Mouse (Mus musculus): ENCODE measurements around the gene Pcdh9.
A peak's percentile ranks its signal among the peaks of the same experiment; 100 is the strongest.

The Pcdh9 gene

DNA sequence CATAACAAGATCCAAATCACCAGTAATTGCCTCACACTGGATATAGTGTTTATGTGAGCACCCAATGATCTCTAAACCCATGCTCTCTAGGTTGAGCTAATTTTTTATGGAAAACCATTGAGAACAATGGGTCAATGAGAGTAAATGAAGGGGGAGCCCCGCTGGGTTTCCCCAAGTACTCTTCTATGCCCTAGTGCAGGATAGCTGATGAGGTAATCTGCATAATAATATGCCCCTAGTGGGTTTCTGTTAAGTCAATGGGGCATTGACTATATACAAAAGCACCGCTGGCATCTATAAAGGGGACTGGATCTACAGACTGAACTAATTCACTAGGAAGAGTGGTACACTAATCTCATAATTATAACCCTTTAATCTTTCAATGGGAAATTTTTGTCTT lies 807.3 kb downstream of the Pcdh9 start:
- TF ChIP-seq GATA4 (IDR thresholded peaks at IDR 0.05; ENCODE audit: insufficient replicate concordance, low read length): no peak

DNA sequence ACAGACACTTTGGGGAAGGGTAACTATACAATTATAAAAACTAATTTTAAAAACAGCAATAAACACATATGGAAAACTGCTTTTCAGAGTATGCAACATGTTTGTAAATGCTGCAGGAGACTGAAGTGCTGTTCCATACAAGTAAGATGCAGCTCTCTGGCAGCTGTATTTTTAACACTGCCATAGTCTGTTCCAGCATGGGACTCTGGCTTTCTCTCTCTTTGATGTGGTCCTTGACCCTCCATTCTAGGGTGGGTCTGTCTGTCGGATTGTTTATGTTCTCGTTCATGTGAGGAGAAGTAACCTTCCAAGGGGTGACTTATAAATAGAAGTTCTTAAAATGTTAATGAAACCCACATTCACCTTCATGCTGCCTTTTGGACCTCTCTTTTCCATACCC lies 809.6 kb downstream of the Pcdh9 start:
- TF ChIP-seq GATA4 (IDR thresholded peaks at IDR 0.05; ENCODE audit: insufficient replicate concordance, low read length): no peak

- TF ChIP-seq GATA4 (IDR thresholded peaks at IDR 0.05; ENCODE audit: insufficient replicate concordance, low read length): peak; percentile 72
Measured at GRCm38 (mm10) chr14:93075761-93076160, 814.7 kb downstream of the Pcdh9 start.

DNA sequence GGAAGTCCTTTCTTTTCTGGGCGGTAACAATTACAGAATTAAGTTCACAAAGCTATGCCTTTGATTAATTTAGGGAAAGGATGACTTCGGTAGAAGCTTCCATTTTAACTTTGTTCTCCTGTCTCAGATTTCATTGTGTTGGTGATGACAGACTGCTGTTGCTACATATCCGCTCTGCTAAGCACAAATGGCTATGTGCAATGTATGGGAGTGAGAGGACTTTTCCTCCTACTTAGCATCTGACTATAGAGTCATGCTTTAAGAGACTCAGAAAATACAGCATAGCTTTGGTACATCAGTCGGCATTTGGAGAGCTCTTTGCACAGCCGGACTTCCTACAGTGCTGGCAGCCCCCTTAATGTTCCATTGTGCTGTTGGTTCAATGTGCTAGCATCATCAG lies 818.1 kb downstream of the Pcdh9 start:
- no peak for TF ChIP-seq GATA4 (IDR thresholded peaks at IDR 0.05; ENCODE audit: insufficient replicate concordance, low read length)

DNA sequence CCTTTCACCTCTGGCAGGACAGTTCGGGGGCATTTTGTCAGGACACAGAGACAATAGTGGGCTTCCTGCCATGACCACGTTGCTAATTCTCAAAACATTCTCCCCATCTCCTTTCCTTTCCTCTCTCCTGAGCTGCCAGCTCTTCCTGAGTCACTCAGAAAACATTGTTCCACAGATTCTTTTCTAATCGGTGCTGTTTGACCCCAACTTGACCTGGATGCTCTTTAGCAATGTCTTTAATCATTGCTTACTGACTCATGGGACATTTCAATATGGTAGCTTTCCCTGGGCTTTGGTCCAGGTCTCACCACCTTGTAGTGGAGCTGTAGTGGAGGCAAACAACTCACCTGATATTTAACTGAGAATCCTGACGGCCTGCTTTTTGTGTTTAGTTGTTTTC lies 820.3 kb downstream of the Pcdh9 start:
- no peak for TF ChIP-seq GATA4 (IDR thresholded peaks at IDR 0.05; ENCODE audit: insufficient replicate concordance, low read length)

- no peak for TF ChIP-seq GATA4 (IDR thresholded peaks at IDR 0.05; ENCODE audit: insufficient replicate concordance, low read length)
Measured at GRCm38 (mm10) chr14:93067411-93068336, 822.8 kb downstream of the Pcdh9 start.

GRCm38 (mm10) chr14:93066732-93067410 lies 823.6 kb downstream of the Pcdh9 start:
- TF ChIP-seq GATA4 (IDR thresholded peaks at IDR 0.05; ENCODE audit: insufficient replicate concordance, low read length): no peak

DNA sequence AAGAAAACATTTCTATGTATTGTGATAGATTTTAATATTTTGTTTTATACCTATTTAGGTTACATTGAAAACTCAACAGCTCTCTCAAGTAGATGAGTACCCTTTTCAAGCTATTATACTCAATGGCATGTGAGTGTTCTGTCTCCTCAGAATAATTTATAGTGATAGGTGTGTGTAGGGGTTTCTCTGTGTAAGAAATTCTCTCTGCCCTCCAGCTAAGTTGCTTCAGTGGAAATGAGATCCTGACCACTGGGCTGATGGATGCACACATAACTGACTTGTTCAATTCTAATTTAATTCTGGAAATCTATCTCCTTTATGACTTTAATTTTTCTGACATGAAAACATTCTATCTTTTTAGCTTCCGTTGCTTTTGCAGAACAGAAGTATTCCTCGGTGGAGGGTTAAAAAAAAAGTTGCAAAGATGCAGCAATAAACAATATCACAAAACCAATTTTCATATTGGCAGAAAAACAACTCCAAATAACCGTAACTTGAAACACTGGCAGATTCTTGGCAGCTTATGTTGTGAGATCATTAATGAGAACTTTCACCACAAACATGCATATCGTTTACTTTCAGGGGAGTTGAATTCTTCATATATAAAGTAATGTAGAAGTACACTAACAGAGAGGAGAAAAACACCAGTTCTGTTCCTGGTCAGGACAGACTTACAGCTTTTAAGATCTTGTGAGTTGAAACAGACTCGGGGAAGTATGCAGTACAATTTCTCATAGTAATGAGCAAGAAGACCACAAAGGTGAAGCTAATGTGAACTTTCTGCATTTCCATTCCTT lies 828.5 kb downstream of the Pcdh9 start:
- TF ChIP-seq GATA4 (IDR thresholded peaks at IDR 0.05; ENCODE audit: insufficient replicate concordance, low read length): no peak

DNA sequence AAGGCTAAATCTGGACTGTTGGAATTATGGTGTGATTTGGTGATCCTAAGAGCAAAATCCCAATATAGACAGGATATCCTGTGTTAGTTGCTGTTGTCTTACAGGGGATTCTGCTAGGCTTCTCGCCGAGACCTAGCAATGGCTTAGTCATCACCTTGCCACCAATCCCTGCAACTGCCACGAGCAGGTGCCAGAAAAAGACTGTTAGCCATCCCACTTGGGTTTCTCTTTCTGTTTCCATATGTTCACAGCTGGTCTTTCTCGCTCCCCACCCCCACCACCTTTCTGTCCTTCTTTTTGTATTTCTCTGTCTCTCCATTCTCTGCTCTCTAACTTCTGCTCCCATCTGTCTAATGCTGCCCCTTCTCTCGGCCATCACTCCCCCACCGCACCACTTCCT lies 831.7 kb downstream of the Pcdh9 start:
- TF ChIP-seq GATA4 (IDR thresholded peaks at IDR 0.05; ENCODE audit: insufficient replicate concordance, low read length): no peak

GRCm38 (mm10) chr14:93055997-93056396 lies 834.5 kb downstream of the Pcdh9 start:
- TF ChIP-seq GATA4 (IDR thresholded peaks at IDR 0.05; ENCODE audit: insufficient replicate concordance, low read length): no peak

GRCm38 (mm10) chr14:93040591-93040990 lies 849.9 kb downstream of the Pcdh9 start:
- TF ChIP-seq GATA4 (IDR thresholded peaks at IDR 0.05; ENCODE audit: insufficient replicate concordance, low read length): no peak

- no peak for TF ChIP-seq GATA4 (IDR thresholded peaks at IDR 0.05; ENCODE audit: insufficient replicate concordance, low read length)
Measured at GRCm38 (mm10) chr14:93039326-93040221, 850.9 kb downstream of the Pcdh9 start.

DNA sequence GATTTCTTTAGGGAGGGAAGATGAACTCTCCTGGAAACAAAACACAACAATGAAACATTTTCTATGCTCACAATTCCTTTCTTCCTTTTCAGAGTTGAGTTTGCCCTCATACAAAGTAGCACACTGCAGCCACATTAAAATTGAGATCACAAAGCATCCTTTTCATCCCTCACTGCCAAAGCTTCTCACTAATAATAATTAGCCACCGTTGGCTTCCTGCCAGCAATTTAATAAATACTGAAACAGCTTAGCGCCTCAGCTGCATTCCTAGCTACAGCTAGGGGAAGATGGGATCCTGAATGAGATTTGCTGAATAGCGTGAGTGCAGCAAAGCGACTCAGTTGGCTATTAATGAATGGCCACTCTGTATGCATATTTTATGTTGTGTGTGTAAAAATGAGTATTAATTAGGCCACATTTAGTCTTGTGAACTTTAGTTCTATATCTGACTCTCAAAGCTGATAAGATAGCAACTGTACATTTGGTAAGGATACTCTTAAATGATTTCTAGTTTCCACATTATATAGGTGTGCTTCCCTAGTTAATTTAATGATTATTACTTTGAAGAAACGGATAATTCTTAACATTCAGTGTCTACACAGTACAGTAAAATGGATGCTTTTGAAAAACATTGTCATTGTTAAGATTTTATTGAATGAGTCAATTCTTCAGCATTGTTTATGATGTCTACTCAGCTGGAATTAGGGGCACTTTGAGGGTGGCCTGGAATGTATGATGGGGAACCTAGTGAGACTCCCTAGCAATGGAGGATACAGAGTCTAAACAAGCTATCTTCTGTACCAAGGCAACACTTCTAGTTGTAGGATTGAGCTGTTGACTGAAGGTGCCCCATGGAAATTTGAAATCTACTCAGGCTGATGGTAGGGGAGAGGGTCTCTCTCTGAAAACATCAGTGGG lies 881.1 kb downstream of the Pcdh9 start:
- no peak for TF ChIP-seq GATA4 (IDR thresholded peaks at IDR 0.05; ENCODE audit: insufficient replicate concordance, low read length)

Measured in liver, adult (tissue).